27 mouse cellular contexts compared by ENCODE assay signal in genomic region chr8:96255811-96256210, GRCm38 (mm10).
DNase-seq lines count a peak whose midpoint lies in the region; ATAC-seq and TF ChIP-seq lines count a peak whose summit lies in the region.
"Had no signal": no experiment of that assay in that cellular context is flagged by ENCODE, and none has a peak within 500 bp of the region (broad histone marks: within the 10 kb centered on the region; RNA-seq: fewer than 3 reads in every experiment).

No protein-coding gene starts in this region.

- no peaks in the 10 kb centered on the region for H3K27me3 ChIP-seq in forebrain, embryonic 11.5 days (ENCODE audit: control insufficient read depth, insufficient read depth, low read length)
- H3K27me3 ChIP-seq in forebrain, embryonic 12.5 days = no peaks in the 10 kb centered on the region
- H3K27me3 ChIP-seq: embryonic facial prominence, embryonic 15.5 days; heart, embryonic 12.5 days; liver, embryonic 12.5 days; midbrain, embryonic 13.5 days; neural tube, embryonic 12.5 days had no signal

- H3K4me3 ChIP-seq in forebrain, embryonic 11.5 days (ENCODE audit: low read depth, low read length) = no peak overlapping the region
- no peak overlapping the region for H3K4me3 ChIP-seq in forebrain, embryonic 12.5 days (replicated peaks)
- peak overlapping the region; percentile 13; the same call in 1 of the 2 replicates for H3K4me3 ChIP-seq in layer of hippocampus, adult 2 months
- H3K4me3 ChIP-seq: embryonic facial prominence, embryonic 15.5 days; heart, adult 2 months; heart, embryonic 12.5 days; liver, embryonic 12.5 days; midbrain, embryonic 13.5 days; neural tube, embryonic 12.5 days had no signal

- H3K9me3 ChIP-seq in forebrain, embryonic 11.5 days (ENCODE audit: control insufficient read depth, low read length) = no peaks in the 10 kb centered on the region
- no peaks in the 10 kb centered on the region for H3K9me3 ChIP-seq in forebrain, embryonic 12.5 days
- H3K9me3 ChIP-seq: embryonic facial prominence, embryonic 15.5 days; heart, embryonic 12.5 days; liver, embryonic 12.5 days; midbrain, embryonic 13.5 days; neural tube, embryonic 12.5 days had no signal

- DNase-seq in forebrain, embryonic 11.5 days (ENCODE audit: low spot score) = no peak
- DNase-seq in layer of hippocampus, adult 2 months (ENCODE audit: low spot score in 2 of 2) = no peak
- no peak for DNase-seq in layer of hippocampus, postnatal 36 days
- DNase-seq in brain, embryonic 18.5 days (ENCODE audit: low read depth, low spot score) = peak; percentile 40
- DNase-seq in mesoderm, embryonic 11.5 days (ENCODE audit: low read depth, low spot score) = peak; percentile 7
- DNase-seq in c-Kit-positive CD71-positive TER-119-positive erythroid progenitor cells, embryonic 14.5 days (ENCODE audit: low spot score) = no peak
- DNase-seq in T-cell, adult 2 months (ENCODE audit: low spot score) = no peak
- DNase-seq: adrenal gland, postnatal 10 days; cerebellum, adult 2 months; cerebellum, postnatal 14 days; heart, adult 2 months; kidney, adult 9 months; kidney, postnatal 10 days; left cerebral cortex, postnatal 4 days; liver, postnatal 0 days; lung, postnatal 36 days; right cerebral cortex, postnatal 4 days; thymus, adult 2 months; thymus, postnatal 36 days had no signal

- 40% methylated on average over 5 of the region's 5 CpGs for WGBS in forebrain, embryonic 11.5 days
- WGBS in forebrain, embryonic 12.5 days = 35% methylated on average over 5 of the region's 5 CpGs

- H3K27ac ChIP-seq in forebrain, embryonic 11.5 days (ENCODE audit: low read depth, low read length) = no peak overlapping the region
- H3K27ac ChIP-seq in forebrain, embryonic 12.5 days = no peak overlapping the region
- H3K27ac ChIP-seq in layer of hippocampus, adult 2 months = peak overlapping the region; percentile 28; the same call in 1 of the 2 replicates
- H3K27ac ChIP-seq: embryonic facial prominence, embryonic 15.5 days; heart, adult 2 months; liver, embryonic 12.5 days; neural tube, embryonic 12.5 days; stomach, postnatal 0 days had no signal

- 0 out of 2 replicates have a peak, but pooled peaks have one; percentile 39 for ATAC-seq in forebrain, embryonic 11.5 days (replicated peaks; ENCODE audit: low FRiP score)
- ATAC-seq in forebrain, embryonic 12.5 days (ENCODE audit: low FRiP score) = no peak
- ATAC-seq: intestine, postnatal 0 days; liver, embryonic 12.5 days; liver, postnatal 0 days; midbrain, embryonic 13.5 days had no signal

- H3K36me3 ChIP-seq in forebrain, embryonic 11.5 days (ENCODE audit: control insufficient read depth, insufficient read depth, low read length) = no peaks in the 10 kb centered on the region
- no peaks in the 10 kb centered on the region for H3K36me3 ChIP-seq in forebrain, embryonic 12.5 days (replicated peaks)
- H3K36me3 ChIP-seq: embryonic facial prominence, embryonic 15.5 days; heart, embryonic 12.5 days; liver, embryonic 12.5 days; midbrain, embryonic 13.5 days; neural tube, embryonic 12.5 days had no signal

- H3K4me2 ChIP-seq in forebrain, embryonic 11.5 days (ENCODE audit: low read depth, low read length, severe bottlenecking) = no peak overlapping the region
- no peak overlapping the region for H3K4me2 ChIP-seq in forebrain, embryonic 12.5 days
- H3K4me2 ChIP-seq: embryonic facial prominence, embryonic 15.5 days; heart, embryonic 12.5 days; liver, embryonic 12.5 days; midbrain, embryonic 13.5 days; neural tube, embryonic 12.5 days had no signal

- no peak for TF ChIP-seq CTCF in layer of hippocampus, adult 2 months (conservative IDR thresholded peaks at IDR 0.05)

- H3K4me1 ChIP-seq in forebrain, embryonic 11.5 days (replicated peaks; ENCODE audit: control insufficient read depth, insufficient read depth, low read length) = no peaks in the 10 kb centered on the region
- 0 out of 2 replicates have a peak, but pooled peaks cover 2% of the 10 kb centered on the region for H3K4me1 ChIP-seq in forebrain, embryonic 12.5 days
- H3K4me1 ChIP-seq: embryonic facial prominence, embryonic 15.5 days; liver, embryonic 12.5 days had no signal

- no peak overlapping the region for H3K9ac ChIP-seq in forebrain, embryonic 11.5 days (ENCODE audit: low read length)
- H3K9ac ChIP-seq in forebrain, embryonic 12.5 days = no peak overlapping the region
- H3K9ac ChIP-seq: embryonic facial prominence, embryonic 15.5 days; heart, embryonic 12.5 days; liver, embryonic 12.5 days; liver, postnatal 0 days; midbrain, embryonic 13.5 days; neural tube, embryonic 12.5 days had no signal

Comparison
In these comparisons a context has a peak if more than half of its experiments do, and no peak if none do; other contexts are left out.
1. DNase-seq: peak in brain, embryonic 18.5 days (single experiment) and mesoderm, embryonic 11.5 days (single experiment); none in forebrain, embryonic 11.5 days (single experiment), layer of hippocampus, adult 2 months (0 of 2), layer of hippocampus, postnatal 36 days (0 of 2), c-Kit-positive CD71-positive TER-119-positive erythroid progenitor cells, embryonic 14.5 days (single experiment) and T-cell, adult 2 months (single experiment).